Mouse (Mus musculus) intestine, embryonic 16.5 days (tissue): Measurements from ENCODE around the gene Ivl. TPM values are rescaled to one million over a fixed set of nuclear protein-coding genes. Genes with fewer than 3 reads are reported as not detected.

Experiments
- polyA plus RNA-seq: library from polyadenylated mRNA; unstranded; fragments of >200 nt; fragmentation: Nextera tagmentation; extraction: Ambion mirVana; gene quantifications from 2 replicates; pipeline ENCODE4 v1.2.1, GENCODE M21; 2015

The Ivl gene
- polyA plus RNA-seq, 1 experiment from 2014 or later, result 0.13 TPM

Other genes starting within 250 kb of the Ivl start
- not detected in 2 replicates for gene Sprr2d, start 234.6 kb downstream of the Ivl start, polyA plus RNA-seq
- not detected in 2 replicates for gene Sprr2e, start 221.6 kb downstream of the Ivl start, polyA plus RNA-seq
- gene Sprr2f, start 208.5 kb downstream of the Ivl start, polyA plus RNA-seq, result not detected in 2 replicates
- not detected in 2 replicates for gene Sprr2h, start 188.1 kb downstream of the Ivl start, polyA plus RNA-seq
- not detected in 2 replicates for gene Sprr2i, start 165.7 kb downstream of the Ivl start, polyA plus RNA-seq
- gene Sprr2j-ps, start 155.7 kb downstream of the Ivl start, polyA plus RNA-seq, result not detected in 2 replicates
- gene Gm9774, start 144.3 kb downstream of the Ivl start, polyA plus RNA-seq, result 5.4 and 6.0 TPM in 2 replicates
- gene Sprr2k, start 141.2 kb downstream of the Ivl start, polyA plus RNA-seq, result not detected in 2 replicates
- 0.22 TPM in 1 of 2 replicates, not detected in the other for gene Sprr1b, start 134.9 kb downstream of the Ivl start, polyA plus RNA-seq
- gene Sprr3, start 115.0 kb downstream of the Ivl start, polyA plus RNA-seq, result not detected in 2 replicates
- 0.34 and 1.0 TPM in 2 replicates for gene Sprr1a, start 87.8 kb downstream of the Ivl start, polyA plus RNA-seq
- not detected in 2 replicates for gene Sprr4, start 73.2 kb downstream of the Ivl start, polyA plus RNA-seq
- gene 2310046K23Rik, start 39.2 kb downstream of the Ivl start, polyA plus RNA-seq, result not detected in 2 replicates
- gene Smcp, start 15.3 kb upstream of the Ivl start, polyA plus RNA-seq, result 10.9 and 18.8 TPM in 2 replicates
- gene 2210017I01Rik, start 33.8 kb upstream of the Ivl start, polyA plus RNA-seq, result not detected in 2 replicates
- not detected in 2 replicates for gene Lce6a, start 47.9 kb upstream of the Ivl start, polyA plus RNA-seq
- not detected in 2 replicates for gene Lce1a1, start 74.6 kb upstream of the Ivl start, polyA plus RNA-seq
- gene Lce1b, start 83.2 kb upstream of the Ivl start, polyA plus RNA-seq, result not detected in 2 replicates
- gene Lce1a2, start 96.6 kb upstream of the Ivl start, polyA plus RNA-seq, result not detected in 2 replicates
- not detected in 2 replicates for gene Lce1c, start 105.5 kb upstream of the Ivl start, polyA plus RNA-seq
- gene Lce1d, start 113.5 kb upstream of the Ivl start, polyA plus RNA-seq, result not detected in 2 replicates
- not detected in 2 replicates for gene Lce1e, start 135.3 kb upstream of the Ivl start, polyA plus RNA-seq
- not detected in 2 replicates for gene Lce1f, start 146.6 kb upstream of the Ivl start, polyA plus RNA-seq
- gene Gm38119, start 165.4 kb upstream of the Ivl start, polyA plus RNA-seq, result not detected in 2 replicates
- not detected in 2 replicates for gene Lce1g, start 178.6 kb upstream of the Ivl start, polyA plus RNA-seq
- gene Lce1h, start 191.3 kb upstream of the Ivl start, polyA plus RNA-seq, result not detected in 2 replicates
- not detected in 2 replicates for gene Lce1i, start 205.2 kb upstream of the Ivl start, polyA plus RNA-seq
- not detected in 2 replicates for gene Lce1j, start 216.8 kb upstream of the Ivl start, polyA plus RNA-seq
- not detected in 2 replicates for gene Lce1k, start 234.2 kb upstream of the Ivl start, polyA plus RNA-seq